28 mouse cellular contexts compared by ENCODE assay signal in genomic region chr14:87301564-87301963, GRCm38 (mm10).
DNase-seq lines count a peak whose midpoint lies in the region; ATAC-seq and TF ChIP-seq lines count a peak whose summit lies in the region.
"Had no signal": no experiment of that assay in that cellular context is flagged by ENCODE, and none has a peak within 500 bp of the region (broad histone marks: within the 10 kb centered on the region; RNA-seq: fewer than 3 reads in every experiment).

No protein-coding gene starts in this region.

- H3K4me3 ChIP-seq in kidney, postnatal 0 days (replicated peaks; ENCODE audit: low read depth, low read length) = no peak overlapping the region
- H3K4me3 ChIP-seq in kidney, embryonic 14.5 days (ENCODE audit: low read length) = no peak overlapping the region
- no peak overlapping the region for H3K4me3 ChIP-seq in midbrain, embryonic 11.5 days (ENCODE audit: low read depth, low read length)
- no peak overlapping the region for H3K4me3 ChIP-seq in midbrain, embryonic 13.5 days (replicated peaks)
- no peak overlapping the region for H3K4me3 ChIP-seq in CH12.LX (replicated peaks in 1 of 3; ENCODE audit: low read depth in 2 of 3, low read length in 2 of 3, poor library complexity in 1 of 3)
- no peak overlapping the region for H3K4me3 ChIP-seq in forebrain, embryonic 15.5 days
- no peak overlapping the region for H3K4me3 ChIP-seq in forebrain, postnatal 0 days (ENCODE audit: low read depth, low read length)
- H3K4me3 ChIP-seq: embryonic facial prominence, embryonic 10.5 days; embryonic facial prominence, embryonic 13.5 days; erythroblast, embryonic 14.5 days; forebrain, embryonic 12.5 days; gastrocnemius, adult 2 months; hindbrain, embryonic 12.5 days; hindbrain, embryonic 15.5 days had no signal

- H3K9me3 ChIP-seq in kidney, postnatal 0 days (replicated peaks; ENCODE audit: low read length) = no peaks in the 10 kb centered on the region
- no peaks in the 10 kb centered on the region for H3K9me3 ChIP-seq in kidney, embryonic 14.5 days (ENCODE audit: control insufficient read depth, low read length)
- no peaks in the 10 kb centered on the region for H3K9me3 ChIP-seq in midbrain, embryonic 11.5 days (ENCODE audit: control insufficient read depth, low read length)
- no peaks in the 10 kb centered on the region for H3K9me3 ChIP-seq in midbrain, embryonic 13.5 days
- H3K9me3 ChIP-seq in CH12.LX (replicated peaks; ENCODE audit: low read length) = no peaks in the 10 kb centered on the region
- no peaks in the 10 kb centered on the region for H3K9me3 ChIP-seq in forebrain, embryonic 15.5 days
- H3K9me3 ChIP-seq in forebrain, postnatal 0 days (ENCODE audit: low read length) = no peaks in the 10 kb centered on the region
- H3K9me3 ChIP-seq: embryonic facial prominence, embryonic 10.5 days; embryonic facial prominence, embryonic 13.5 days; forebrain, embryonic 12.5 days; hindbrain, embryonic 12.5 days; hindbrain, embryonic 15.5 days had no signal

- no peak overlapping the region for H3K27ac ChIP-seq in kidney, postnatal 0 days
- H3K27ac ChIP-seq in kidney, embryonic 14.5 days (ENCODE audit: low read depth, low read length) = no peak overlapping the region
- H3K27ac ChIP-seq in midbrain, embryonic 11.5 days (ENCODE audit: low read depth, low read length) = no peak overlapping the region
- H3K27ac ChIP-seq in midbrain, embryonic 13.5 days = no peak overlapping the region
- no peak overlapping the region for H3K27ac ChIP-seq in CH12.LX (ENCODE audit: insufficient read depth, low read depth)
- H3K27ac ChIP-seq in forebrain, embryonic 15.5 days (replicated peaks) = no peak overlapping the region
- no peak overlapping the region for H3K27ac ChIP-seq in forebrain, postnatal 0 days (ENCODE audit: low read depth, low read length)
- H3K27ac ChIP-seq: embryonic facial prominence, embryonic 10.5 days; embryonic facial prominence, embryonic 13.5 days; forebrain, embryonic 12.5 days; gastrocnemius, adult 2 months; hindbrain, embryonic 12.5 days; hindbrain, embryonic 15.5 days had no signal

- H3K4me2 ChIP-seq in kidney, postnatal 0 days (ENCODE audit: low read length) = no peak overlapping the region
- H3K4me2 ChIP-seq in kidney, embryonic 14.5 days (replicated peaks; ENCODE audit: low read depth, low read length) = no peak overlapping the region
- H3K4me2 ChIP-seq in midbrain, embryonic 11.5 days = no peak overlapping the region
- H3K4me2 ChIP-seq in midbrain, embryonic 13.5 days (replicated peaks) = no peak overlapping the region
- no peak overlapping the region for H3K4me2 ChIP-seq in CH12.LX (ENCODE audit: insufficient read depth, low read depth, poor library complexity, severe bottlenecking)
- no peak overlapping the region for H3K4me2 ChIP-seq in forebrain, embryonic 15.5 days (replicated peaks)
- H3K4me2 ChIP-seq in forebrain, postnatal 0 days (ENCODE audit: low read depth) = no peak overlapping the region
- H3K4me2 ChIP-seq: embryonic facial prominence, embryonic 13.5 days; forebrain, embryonic 12.5 days; heart, embryonic 11.5 days; hindbrain, embryonic 12.5 days; hindbrain, embryonic 15.5 days had no signal

- no peak for DNase-seq in kidney, postnatal 0 days (ENCODE audit: low spot score)
- peak; percentile 72 for DNase-seq in midbrain, embryonic 11.5 days (ENCODE audit: low spot score, missing footprints)
- DNase-seq in CH12.LX (ENCODE audit: extremely low read depth) = no peak
- DNase-seq in NIH3T3 (ENCODE audit: low read depth) = peak; percentile 7
- no peak for DNase-seq in forebrain, postnatal 0 days
- DNase-seq: adrenal gland, adult 8-10 months; adrenal gland, postnatal 25 days; cerebellum, adult 11-12 months; cerebellum, adult 8-10 months; cerebellum, postnatal 10 days; cerebellum, postnatal 36 days; embryo, embryonic 11 days; gastrocnemius, adult 2 months; gastrocnemius, postnatal 14 days; heart, adult 11 months had no signal

- in situ Hi-C loops in CH12.LX (cut with MboI; ENCODE audit: low pct_ligation_motif_present, low pct_unique_long_range_greater_than_20kb, low sequenced_read_pairs) = no loop called here

- WGBS in kidney, postnatal 0 days = 79% methylated on average over 5 of the region's 5 CpGs
- 77% methylated on average over 5 of the region's 5 CpGs for WGBS in kidney, embryonic 14.5 days
- WGBS in midbrain, embryonic 11.5 days = 85% methylated on average over 5 of the region's 5 CpGs
- 82% methylated on average over 5 of the region's 5 CpGs for WGBS in midbrain, embryonic 13.5 days
- 82% methylated on average over 5 of the region's 5 CpGs for WGBS in forebrain, embryonic 15.5 days
- 87% methylated on average over 5 of the region's 5 CpGs for WGBS in forebrain, postnatal 0 days

- TF ChIP-seq POLR2A in CH12.LX (IDR thresholded peaks at IDR 0.05; ENCODE audit: low read depth, low read length) = no peak

- dilution Hi-C loops in CH12.LX (cut with MboI; ENCODE audit: extremely low pct_ligation_motif_present, extremely low pct_unique_long_range_greater_than_20kb, low sequenced_read_pairs) = no loop called here

- no peaks in the 10 kb centered on the region for H3K79me2 ChIP-seq in CH12.LX (replicated peaks; ENCODE audit: control insufficient read depth, extremely low read depth, insufficient read depth, poor library complexity, severe bottlenecking)

- no peaks in the 10 kb centered on the region for H3K36me3 ChIP-seq in kidney, postnatal 0 days (ENCODE audit: insufficient read depth, low read length)
- H3K36me3 ChIP-seq in kidney, embryonic 14.5 days (ENCODE audit: control insufficient read depth, insufficient read depth, low read length) = no peaks in the 10 kb centered on the region
- no peaks in the 10 kb centered on the region for H3K36me3 ChIP-seq in midbrain, embryonic 11.5 days (ENCODE audit: control insufficient read depth, insufficient read depth, low read length)
- H3K36me3 ChIP-seq in midbrain, embryonic 13.5 days = no peaks in the 10 kb centered on the region
- no peaks in the 10 kb centered on the region for H3K36me3 ChIP-seq in CH12.LX (replicated peaks in 1 of 2; ENCODE audit: control insufficient read depth in 1 of 2, insufficient read depth in 1 of 2, low read length in 1 of 2)
- H3K36me3 ChIP-seq in forebrain, embryonic 15.5 days = no peaks in the 10 kb centered on the region
- no peaks in the 10 kb centered on the region for H3K36me3 ChIP-seq in forebrain, postnatal 0 days (ENCODE audit: insufficient read depth)
- H3K36me3 ChIP-seq: embryonic facial prominence, embryonic 10.5 days; embryonic facial prominence, embryonic 13.5 days; forebrain, embryonic 12.5 days; hindbrain, embryonic 12.5 days; hindbrain, embryonic 15.5 days had no signal

- no peak for ATAC-seq in kidney, postnatal 0 days (replicated peaks; ENCODE audit: low FRiP score, low read depth)
- ATAC-seq in kidney, embryonic 14.5 days (ENCODE audit: low FRiP score, low TSS enrichment) = no peak
- no peak for ATAC-seq in midbrain, embryonic 11.5 days (ENCODE audit: low FRiP score)
- no peak for ATAC-seq in midbrain, embryonic 13.5 days
- no peak for ATAC-seq in forebrain, embryonic 15.5 days (replicated peaks)
- ATAC-seq in forebrain, postnatal 0 days = no peak
- ATAC-seq: activated CD4-positive, CD25-positive, alpha-beta regulatory T cell, adult 4 months; CD4-positive, CD25-positive, alpha-beta regulatory T cell, adult 4 months; forebrain, embryonic 16.5 days had no signal

- TF ChIP-seq RAD21 in CH12.LX (IDR thresholded peaks at IDR 0.05; ENCODE audit: low read depth, low read length) = peak; percentile 31

- peak; percentile 6; the same call in 1 of the 2 replicates for TF ChIP-seq CTCF in kidney, postnatal 0 days (IDR thresholded peaks at IDR 0.05; ENCODE audit: low read depth)
- TF ChIP-seq CTCF in CH12.LX (conservative IDR thresholded peaks at IDR 0.05 in 1 of 2, IDR thresholded peaks at IDR 0.05 in 1 of 2; ENCODE audit: low read depth in 2 of 2, low read length in 2 of 2) = peak; percentile 26 to 59
- no peak for TF ChIP-seq CTCF in forebrain, postnatal 0 days (IDR thresholded peaks at IDR 0.05; ENCODE audit: low read depth)

- H3K4me1 ChIP-seq in kidney, postnatal 0 days (replicated peaks; ENCODE audit: insufficient read depth, low read length) = no peaks in the 10 kb centered on the region
- H3K4me1 ChIP-seq in kidney, embryonic 14.5 days (ENCODE audit: control insufficient read depth, insufficient read depth, low read length) = no peaks in the 10 kb centered on the region
- H3K4me1 ChIP-seq in midbrain, embryonic 11.5 days (ENCODE audit: control insufficient read depth, insufficient read depth, low read length) = no peaks in the 10 kb centered on the region
- H3K4me1 ChIP-seq in midbrain, embryonic 13.5 days (replicated peaks) = no peaks in the 10 kb centered on the region
- peaks cover 4% of the 10 kb centered on the region in 2 experiments; a peak in 3 of 4 replicates for H3K4me1 ChIP-seq in CH12.LX (ENCODE audit: control insufficient read depth in 1 of 2, insufficient read depth in 2 of 2)
- no peaks in the 10 kb centered on the region for H3K4me1 ChIP-seq in forebrain, embryonic 15.5 days
- H3K4me1 ChIP-seq in forebrain, postnatal 0 days (ENCODE audit: insufficient read depth) = no peaks in the 10 kb centered on the region
- H3K4me1 ChIP-seq: forebrain, embryonic 12.5 days; hindbrain, embryonic 12.5 days; hindbrain, embryonic 15.5 days had no signal

- no peaks in the 10 kb centered on the region for H3K27me3 ChIP-seq in kidney, postnatal 0 days (ENCODE audit: insufficient read depth, low read length)
- H3K27me3 ChIP-seq in kidney, embryonic 14.5 days (ENCODE audit: control insufficient read depth, insufficient read depth, low read length) = no peaks in the 10 kb centered on the region
- no peaks in the 10 kb centered on the region for H3K27me3 ChIP-seq in midbrain, embryonic 11.5 days (ENCODE audit: control insufficient read depth, insufficient read depth, low read length)
- no peaks in the 10 kb centered on the region for H3K27me3 ChIP-seq in midbrain, embryonic 13.5 days
- peaks cover 3% of the 10 kb centered on the region for H3K27me3 ChIP-seq in CH12.LX (replicated peaks)
- H3K27me3 ChIP-seq in forebrain, embryonic 15.5 days = no peaks in the 10 kb centered on the region
- H3K27me3 ChIP-seq in forebrain, postnatal 0 days (ENCODE audit: insufficient read depth, low read length) = no peaks in the 10 kb centered on the region
- H3K27me3 ChIP-seq: embryonic facial prominence, embryonic 13.5 days; forebrain, embryonic 12.5 days; hindbrain, embryonic 12.5 days; hindbrain, embryonic 15.5 days had no signal

- TF ChIP-seq EP300 in CH12.LX (IDR thresholded peaks at IDR 0.05; ENCODE audit: low read length) = no peak

- no peak overlapping the region for H3K9ac ChIP-seq in kidney, postnatal 0 days (ENCODE audit: low read depth, low read length)
- no peak overlapping the region for H3K9ac ChIP-seq in kidney, embryonic 14.5 days (ENCODE audit: low read depth, low read length)
- H3K9ac ChIP-seq in midbrain, embryonic 11.5 days (ENCODE audit: low read length) = no peak overlapping the region
- no peak overlapping the region for H3K9ac ChIP-seq in midbrain, embryonic 13.5 days (replicated peaks)
- no peak overlapping the region for H3K9ac ChIP-seq in CH12.LX (ENCODE audit: insufficient read depth, low read depth)
- no peak overlapping the region for H3K9ac ChIP-seq in forebrain, embryonic 15.5 days (replicated peaks)
- H3K9ac ChIP-seq in forebrain, postnatal 0 days = no peak overlapping the region
- H3K9ac ChIP-seq: embryonic facial prominence, embryonic 13.5 days; forebrain, embryonic 12.5 days; hindbrain, embryonic 12.5 days; hindbrain, embryonic 15.5 days had no signal

TF ChIP-seq in CH12.LX, 34 proteins besides CTCF, POLR2A, EP300 and RAD21 (continues in another document):
- peak; percentile 34 for TF ChIP-seq SMC3 (IDR thresholded peaks at IDR 0.05; ENCODE audit: low read depth, low read length)

Comparison
In these comparisons a context has a peak if more than half of its experiments do, and no peak if none do; other contexts are left out.
1. DNase-seq: peak in midbrain, embryonic 11.5 days (single experiment) and NIH3T3 (single experiment); none in kidney, postnatal 0 days (single experiment), CH12.LX (single experiment) and forebrain, postnatal 0 days (single experiment).